Mouse (Mus musculus): ENCODE measurements around the gene Plxna4.

Plxna4 gene

GRCm38 (mm10) chr6:32179346-32180011, 408.5 kb downstream of the Plxna4 start:
- no peak for DNase-seq (ENCODE audit: low spot score in 2 of 2)

DNA sequence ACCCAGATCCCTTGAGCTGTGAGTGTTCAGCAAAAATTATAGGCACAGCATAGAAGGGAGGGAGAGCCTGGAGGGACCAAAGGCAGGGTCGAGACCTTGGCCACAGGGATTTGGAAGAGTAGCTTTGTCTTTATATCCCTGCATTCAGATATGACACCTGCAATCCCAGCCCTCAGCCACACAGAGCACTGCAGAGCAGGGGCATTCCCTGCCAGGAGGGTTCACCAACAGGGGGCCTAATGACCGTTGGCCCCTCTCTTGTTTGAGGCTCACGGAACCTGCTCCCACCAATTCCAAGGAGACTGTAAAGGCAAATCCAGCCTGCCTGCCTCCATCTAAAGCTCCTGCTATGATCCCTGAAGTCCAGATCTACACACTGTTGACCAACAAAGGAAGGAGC, 410.1 kb downstream of the Plxna4 start:
- no peak for DNase-seq (ENCODE audit: low spot score in 2 of 2)

DNA sequence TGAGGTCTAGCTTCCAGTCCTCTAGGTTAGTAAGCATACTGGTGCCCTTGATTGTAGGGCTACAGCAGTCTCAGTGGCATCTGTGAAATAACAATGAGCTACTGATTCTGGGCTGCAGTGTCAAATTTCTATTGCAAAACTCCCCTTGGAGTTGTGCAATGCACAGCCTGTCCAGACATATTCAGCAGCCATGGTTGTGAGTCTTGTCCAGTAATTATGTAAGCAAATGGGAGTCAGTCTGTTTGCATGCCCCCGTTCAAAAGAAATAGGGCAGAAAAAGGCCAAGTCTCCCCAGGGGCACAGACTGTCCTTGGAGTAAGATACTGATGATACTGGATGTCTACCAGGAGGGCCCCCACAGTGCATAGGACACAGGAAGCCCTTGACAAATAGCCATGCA, 420.3 kb downstream of the Plxna4 start:
- no peak for DNase-seq (ENCODE audit: low spot score in 2 of 2)

DNA sequence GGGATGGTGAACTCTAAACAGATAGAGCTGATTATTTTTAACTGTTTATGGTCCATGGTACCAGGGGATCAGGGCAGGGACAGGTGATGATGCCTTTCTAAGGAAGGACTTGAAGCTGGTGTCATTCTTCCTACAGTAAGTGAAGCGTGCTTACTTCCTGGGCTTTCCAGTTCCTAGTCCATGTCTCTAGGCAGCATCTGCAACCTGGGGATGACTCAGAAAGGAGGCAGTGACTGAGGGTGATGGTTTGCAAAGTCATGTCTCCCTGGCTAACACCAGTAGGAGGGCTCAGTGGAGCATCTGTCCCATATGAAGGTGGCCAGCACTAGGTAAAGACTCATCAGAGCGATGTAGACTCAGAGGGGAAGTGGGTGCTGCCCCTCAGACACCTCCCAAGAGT, 427.6 kb downstream of the Plxna4 start:
- DNase-seq (ENCODE audit: low spot score in 2 of 2) = no peak

- DNase-seq (ENCODE audit: low spot score in 2 of 2) = no peak
Observed at GRCm38 (mm10) chr6:32159931-32160330, 428.1 kb downstream of the Plxna4 start.

GRCm38 (mm10) chr6:32158347-32158746, 429.6 kb downstream of the Plxna4 start:
- no peak for DNase-seq (ENCODE audit: low spot score in 2 of 2)

DNA sequence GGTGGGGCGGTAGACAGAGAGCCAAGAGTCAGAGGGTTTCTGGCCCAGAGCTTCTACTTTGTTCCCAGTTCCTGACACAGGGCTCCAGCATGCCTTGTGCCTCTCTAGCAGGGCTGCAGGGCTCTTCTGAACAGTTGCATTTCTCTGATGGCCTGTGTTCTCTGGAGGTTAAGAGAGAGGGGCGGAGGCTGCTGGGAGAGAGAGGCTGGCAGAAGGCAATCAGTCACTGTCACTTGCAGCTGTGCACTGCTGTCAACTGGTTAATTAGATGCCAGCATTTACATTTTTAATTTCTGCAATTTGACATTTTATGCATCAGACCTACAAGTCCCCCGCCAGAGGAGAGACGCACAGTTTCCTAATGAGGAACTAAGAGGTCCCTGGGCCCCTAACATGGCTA, 434.8 kb downstream of the Plxna4 start:
- no peak for DNase-seq (ENCODE audit: low spot score in 2 of 2)

GRCm38 (mm10) chr6:32150836-32151235, 437.2 kb downstream of the Plxna4 start:
- DNase-seq (ENCODE audit: low spot score in 2 of 2) = no peak

DNA sequence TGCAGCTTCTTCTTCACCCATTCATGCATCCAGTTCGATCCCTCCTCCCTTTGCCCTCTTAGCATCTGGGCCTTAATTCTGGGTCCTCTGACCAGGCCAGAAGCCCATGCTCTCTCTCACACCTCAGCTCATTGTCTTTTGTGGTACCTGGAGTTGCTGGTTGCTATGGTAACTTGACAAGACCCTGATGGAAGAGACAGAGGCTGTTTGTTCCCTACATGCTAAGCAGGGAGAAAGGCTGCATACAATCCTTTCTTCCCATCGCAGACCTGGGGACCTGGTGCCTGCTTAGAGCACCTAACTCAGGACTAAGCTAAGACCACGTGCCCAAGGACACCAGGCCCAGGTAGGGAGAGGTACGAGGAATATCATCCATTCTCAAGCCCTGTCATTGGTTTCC, 443.2 kb downstream of the Plxna4 start:
- no peak for DNase-seq (ENCODE audit: low spot score in 2 of 2)

- DNase-seq (ENCODE audit: low spot score in 2 of 2) = no peak
Observed at GRCm38 (mm10) chr6:32139537-32139936, 448.5 kb downstream of the Plxna4 start.

DNA sequence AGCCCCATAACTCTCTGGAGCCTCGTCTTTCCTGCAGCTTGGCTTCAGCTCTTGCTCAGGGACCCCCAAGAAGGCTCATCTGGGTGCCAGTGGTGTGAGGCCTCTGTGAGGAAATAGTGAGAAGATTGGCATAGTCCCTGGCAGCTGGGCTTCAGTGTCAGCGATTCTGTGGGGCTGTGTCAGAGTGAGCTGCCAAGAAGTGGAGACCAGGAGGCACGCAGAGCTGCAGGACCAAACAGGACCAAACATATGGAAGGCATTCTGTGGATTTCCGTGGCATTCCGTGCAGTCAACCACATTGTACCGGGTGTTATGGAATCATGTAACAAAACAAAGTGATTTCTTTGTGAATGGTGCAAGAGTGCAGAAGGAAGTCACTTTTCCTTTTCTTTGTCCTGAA, 461.1 kb downstream of the Plxna4 start:
- DNase-seq (ENCODE audit: low spot score in 2 of 2) = no peak

DNA sequence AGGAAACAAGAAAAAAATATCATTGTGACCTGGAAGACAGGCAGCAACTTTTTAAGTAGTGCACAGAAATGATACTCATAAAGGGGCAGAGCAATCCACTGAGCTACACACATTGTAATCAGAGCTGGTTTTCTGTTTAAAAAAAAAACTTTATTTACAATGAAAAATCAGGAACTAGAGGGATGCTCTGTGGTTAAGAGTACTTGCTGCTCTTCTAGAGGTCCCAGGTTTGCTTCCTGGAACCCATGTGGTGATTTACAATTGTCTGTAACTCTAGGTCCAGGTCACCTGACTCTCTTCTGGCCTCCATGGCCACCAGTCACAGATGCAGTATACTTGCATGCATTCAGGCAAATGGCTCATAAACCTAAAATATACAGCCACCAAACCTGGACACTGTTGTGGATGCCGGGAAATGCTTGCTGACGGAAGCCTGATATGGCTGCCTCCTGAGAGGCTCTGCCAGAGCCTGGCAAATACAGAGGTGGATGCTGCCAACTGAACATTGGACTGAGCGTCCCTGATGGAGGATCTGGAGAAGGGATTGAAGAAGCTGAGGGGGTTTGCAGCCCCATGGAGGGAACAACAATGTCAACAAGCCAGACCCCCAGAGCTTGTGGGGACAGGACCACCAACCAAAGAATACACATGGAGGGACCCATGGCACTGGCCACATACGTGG, 465.3 kb downstream of the Plxna4 start:
- DNase-seq (ENCODE audit: low spot score in 2 of 2) = no peak

DNA sequence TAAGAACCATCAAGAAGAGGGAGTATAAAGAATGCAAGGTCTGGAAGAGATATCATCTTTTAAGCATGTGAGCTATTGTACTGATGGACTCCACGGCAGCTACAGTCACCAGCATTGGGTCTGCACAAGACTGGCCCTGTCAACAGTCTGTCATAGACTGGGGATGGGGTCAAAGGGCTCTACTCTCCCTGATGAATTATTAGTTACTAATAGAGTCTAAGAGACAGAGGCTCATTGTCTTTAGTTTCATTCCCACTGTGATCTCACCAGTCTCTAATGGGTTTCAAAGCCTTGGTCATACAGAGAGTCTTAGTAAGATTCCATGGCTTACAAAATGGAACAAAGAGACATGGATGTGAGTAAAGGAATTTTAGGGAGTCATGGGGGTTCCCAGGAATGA, 467.1 kb downstream of the Plxna4 start:
- no peak for DNase-seq (ENCODE audit: low spot score in 2 of 2)

DNA sequence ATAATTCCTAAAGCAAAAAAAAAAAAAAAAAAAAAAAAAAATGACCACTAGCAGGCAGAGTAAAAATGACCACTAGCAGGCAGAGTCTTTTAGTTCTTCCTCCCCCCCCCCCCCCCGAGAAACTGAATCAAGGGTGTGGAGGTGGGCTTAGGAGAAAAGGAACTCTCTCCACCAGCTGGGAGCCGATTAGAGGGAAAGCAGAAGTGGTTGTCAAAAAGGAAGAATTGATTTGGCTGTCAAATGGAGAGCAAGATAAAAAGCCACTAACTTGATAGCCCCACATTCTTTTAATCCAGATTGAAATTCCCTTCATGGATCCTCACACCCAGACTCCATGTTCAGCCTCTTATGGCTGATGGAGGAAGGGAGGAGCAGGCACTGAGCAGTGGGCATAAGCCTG, 478.8 kb downstream of the Plxna4 start:
- DNase-seq (ENCODE audit: low spot score in 2 of 2) = no peak

GRCm38 (mm10) chr6:32105547-32106275, 482.3 kb downstream of the Plxna4 start:
- DNase-seq (ENCODE audit: low spot score in 2 of 2) = no peak
